Mouse (Mus musculus) cerebellum, adult 11-12 months (tissue): ENCODE data around the gene Sik3.
A peak's percentile ranks its signal among the peaks of the same experiment; 100 is the strongest.

ENCODE experiments used
- DNase-seq: peaks from one replicate; pipeline ENCODE4 v3.0.0; 2022

Sik3 gene

GRCm38 (mm10) chr9:46235649-46236048 is 223.0 kb downstream of the Sik3 start:
- DNase-seq: no peak

DNA sequence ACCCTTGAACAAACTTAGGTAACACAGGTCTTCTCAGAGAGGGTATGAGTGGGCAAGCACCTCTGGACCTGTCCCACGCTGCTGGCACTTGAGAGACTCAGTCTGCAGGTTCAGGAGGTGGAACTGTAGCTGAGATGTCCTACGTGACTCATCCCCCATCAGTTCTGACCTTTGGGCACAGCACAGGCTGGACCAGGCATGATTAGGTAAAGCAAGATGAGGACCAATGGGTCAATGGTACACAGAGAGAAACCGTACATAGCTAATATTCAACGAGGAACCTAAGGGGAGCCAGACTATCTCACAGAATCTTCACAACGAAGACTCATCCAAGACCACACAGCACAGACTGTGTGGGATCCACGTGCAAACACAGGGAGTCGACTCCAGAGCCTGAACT is 226.2 kb downstream of the Sik3 start:
- no peak for DNase-seq

DNA sequence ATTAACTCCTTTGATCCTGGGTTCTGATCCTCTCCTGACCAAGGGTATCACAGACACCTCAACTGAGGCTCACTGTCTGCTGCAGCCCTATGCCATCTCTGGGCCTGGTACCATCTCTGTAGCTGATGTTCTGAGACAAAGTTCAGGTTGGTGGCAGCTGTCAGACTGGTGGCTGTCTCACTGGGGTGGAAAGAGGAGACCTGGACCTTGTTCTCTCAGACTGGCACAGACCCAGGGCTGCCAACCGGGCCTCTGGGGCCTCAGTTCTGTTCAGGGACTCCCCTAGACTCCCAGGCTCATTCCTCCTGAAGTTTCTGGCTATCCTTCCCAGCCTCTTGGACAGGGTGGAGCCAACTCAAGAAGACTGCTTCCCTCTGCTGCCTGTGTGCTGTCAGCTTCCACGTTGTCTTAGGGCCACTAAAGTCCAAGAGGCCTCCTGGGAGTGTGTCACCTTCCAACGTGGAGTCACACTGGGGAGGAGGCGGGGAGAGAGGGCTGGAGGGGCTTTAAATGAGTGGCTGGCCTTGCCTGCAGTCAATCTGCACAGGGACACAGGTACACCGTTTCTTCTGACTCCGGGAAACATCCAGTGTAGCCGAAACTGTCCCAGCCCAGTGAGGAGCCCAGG is 228.0 kb downstream of the Sik3 start, which contains the start of gene Apoa4:
TSS of gene Apoa4 (plus strand) at position 171 of the 628 bp plus-strand sequence.
- DNase-seq: no peak

- no peak for DNase-seq
Observed at GRCm38 (mm10) chr9:46241818-46242217, 229.2 kb downstream of the Sik3 start.

GRCm38 (mm10) chr9:46243122-46243521 is 230.5 kb downstream of the Sik3 start:
- no peak for DNase-seq

GRCm38 (mm10) chr9:46243584-46243983 is 231.0 kb downstream of the Sik3 start:
- no peak for DNase-seq

GRCm38 (mm10) chr9:46246752-46247324 is 234.2 kb downstream of the Sik3 start:
- DNase-seq: no peak

DNA sequence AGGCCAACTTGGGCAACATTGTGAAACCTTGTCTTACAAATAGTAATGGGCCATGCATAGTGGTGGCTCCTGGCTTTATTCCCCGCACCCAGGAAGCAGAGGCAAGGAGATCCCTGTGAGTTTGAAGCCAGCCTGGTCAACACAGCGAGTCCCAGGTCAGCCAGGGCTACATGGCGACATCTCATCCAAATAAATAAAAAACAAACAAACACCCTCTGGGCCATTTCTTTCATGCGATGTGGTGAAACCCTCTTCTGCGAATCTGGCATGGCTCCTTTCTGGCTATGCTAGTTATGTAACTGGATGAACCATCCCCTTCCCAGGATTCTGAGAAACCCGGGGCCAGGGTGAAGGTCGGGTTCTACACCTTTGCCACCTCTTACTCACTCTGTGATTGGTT is 243.6 kb downstream of the Sik3 start:
- DNase-seq: no peak

DNA sequence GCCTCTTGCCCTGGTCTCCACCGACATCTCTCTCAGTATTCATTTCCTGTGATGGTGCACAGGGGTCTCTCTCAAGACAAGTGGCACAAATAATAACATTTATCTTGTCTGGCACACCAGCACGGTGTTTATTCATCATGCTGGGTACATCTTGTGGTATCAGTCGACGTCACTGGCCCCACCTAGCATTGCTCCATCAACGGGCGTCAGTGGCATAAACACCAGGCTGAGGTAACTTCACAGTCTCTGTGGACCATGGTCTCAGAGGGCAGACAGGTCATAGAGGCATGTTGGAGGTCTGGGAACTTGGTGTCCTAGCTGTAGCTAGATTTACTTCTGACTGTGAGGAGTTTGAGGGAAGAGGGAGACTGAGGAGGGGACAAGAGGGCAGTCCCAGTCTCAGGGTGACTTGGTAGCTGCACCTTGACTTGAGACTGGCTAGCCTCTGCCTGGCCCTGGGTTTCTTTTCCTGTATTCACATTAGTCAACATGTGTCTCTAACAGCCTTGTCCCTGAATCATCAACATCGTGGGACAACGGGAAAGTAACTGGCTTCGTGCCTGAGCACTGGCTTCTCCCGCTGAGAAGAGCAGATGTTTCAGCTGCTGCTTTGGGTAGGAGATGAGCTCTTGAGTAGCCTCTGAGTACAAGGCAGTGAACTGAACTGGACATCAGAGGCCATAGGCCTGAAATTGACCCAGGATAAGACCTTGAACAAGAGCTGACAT is 244.2 kb downstream of the Sik3 start:
- no peak for DNase-seq

DNA sequence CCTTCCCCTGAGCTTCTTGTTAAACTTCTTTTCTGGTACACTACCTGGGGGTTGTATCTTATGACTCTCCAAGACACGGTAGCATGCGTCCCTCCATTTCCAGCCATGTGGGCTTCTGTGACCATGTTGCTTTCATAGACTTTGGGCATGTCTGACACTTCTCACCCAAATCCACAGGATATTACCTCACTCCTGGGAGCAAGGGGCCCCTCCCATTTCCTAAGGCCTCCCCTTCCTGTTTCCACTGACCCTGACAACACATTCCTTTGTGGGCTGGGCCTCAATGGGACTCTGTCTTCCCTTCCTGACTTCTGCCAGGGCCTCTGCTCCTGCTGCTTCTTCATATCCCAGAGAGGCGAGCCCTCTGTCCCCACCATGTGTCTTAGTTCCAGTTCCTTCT is 244.9 kb downstream of the Sik3 start:
- no peak for DNase-seq

GRCm38 (mm10) chr9:46259111-46259510 is 246.5 kb downstream of the Sik3 start:
- DNase-seq: no peak

GRCm38 (mm10) chr9:46261131-46261530 is 248.5 kb downstream of the Sik3 start:
- no peak for DNase-seq

- no peak for DNase-seq
Observed at GRCm38 (mm10) chr9:46268343-46268873, 255.8 kb downstream of the Sik3 start, which contains the start of gene Apoa5. Gene Apoa5 (plus strand): TSS chr9:46268633.

- no peak for DNase-seq
Observed at GRCm38 (mm10) chr9:46269125-46269524, 256.5 kb downstream of the Sik3 start.

DNA sequence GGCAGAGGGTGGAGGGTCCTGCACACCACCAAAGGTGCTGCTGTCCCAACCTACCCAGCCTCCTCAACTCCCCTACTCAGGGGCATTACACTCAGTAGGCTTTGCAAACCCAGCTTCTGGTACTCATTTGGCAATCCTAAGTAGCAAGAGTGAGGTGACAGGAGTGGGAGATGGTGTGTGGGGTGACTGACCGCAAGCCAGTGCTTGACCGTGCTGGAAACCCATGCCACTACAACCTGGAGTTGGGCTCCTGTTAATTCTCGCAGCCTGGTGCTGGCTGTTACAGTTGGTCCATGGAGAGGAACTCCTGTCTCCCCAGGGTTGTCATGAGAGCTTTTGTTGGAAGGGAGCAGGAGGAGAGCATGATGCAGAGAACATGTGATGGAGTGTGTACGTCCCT is 258.2 kb downstream of the Sik3 start:
- no peak for DNase-seq

DNA sequence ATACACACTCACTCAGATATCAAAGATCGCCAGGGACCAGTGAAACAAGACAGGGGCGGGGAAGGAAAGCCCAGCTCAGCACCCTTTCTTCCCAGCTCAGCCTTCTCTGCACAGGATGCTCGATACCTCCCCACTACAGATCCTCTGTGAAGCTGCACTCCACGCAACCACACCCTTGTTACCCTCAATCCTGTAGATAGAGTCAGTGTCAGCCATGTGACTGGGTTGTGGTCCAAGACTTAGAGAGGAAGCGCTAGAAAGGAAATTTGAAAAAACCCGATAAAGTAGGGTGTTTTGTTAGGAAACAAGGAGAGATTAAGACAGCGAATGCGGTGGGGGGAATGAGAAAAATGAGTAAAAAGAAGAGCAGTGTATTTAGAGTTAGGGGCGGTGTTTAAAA is 259.4 kb downstream of the Sik3 start:
- no peak for DNase-seq

GRCm38 (mm10) chr9:46272677-46273454 is 260.2 kb downstream of the Sik3 start, which contains the start of gene Zpr1:
Gene Zpr1 (plus strand): TSS chr9:46273064.
- peak; percentile 88 for DNase-seq
